Mouse (Mus musculus) gastrocnemius, postnatal 4 days (tissue): ENCODE data around the gene Sash1. TPM values are rescaled to one million over a fixed set of nuclear protein-coding genes. Genes with fewer than 3 reads are reported as not detected.

ENCODE experiments used
- DNase-seq, 2 experiments: peaks; one replicate each; pipeline ENCODE4 v3.0.0; 2021 to 2022; ENCODE audit warnings: low spot score in 2 of 2, mixed read lengths in 2 of 2
- total RNA-seq, 2 experiments: library from RNA; stranded (reverse); gene quantifications; 2 replicates each; pipeline ENCODE4 v1.2.3; 2021

Sash1 gene
- total RNA-seq, 2 experiments from 2014 or later = 61.2 to 71.6 TPM

DNA sequence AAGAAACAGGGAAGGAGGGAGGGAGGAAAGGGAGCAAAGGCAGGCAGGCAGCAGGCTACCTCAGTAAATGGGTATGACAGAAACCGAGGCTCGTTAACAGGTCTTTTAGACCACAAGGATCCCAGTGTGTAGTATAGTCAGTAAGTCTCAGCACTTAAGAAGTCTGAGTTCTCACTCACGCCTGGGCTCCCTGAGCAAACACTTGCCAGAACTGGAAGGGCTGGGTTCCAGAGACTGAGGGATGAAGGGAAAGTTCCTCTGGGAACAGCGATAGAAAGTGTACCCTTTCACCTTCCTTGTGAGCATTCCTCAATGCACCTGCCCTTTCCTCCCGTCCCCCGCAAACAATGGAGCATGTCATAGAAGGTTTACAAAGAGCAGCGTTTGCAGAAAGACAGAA lies 16.5 kb upstream of the Sash1 start:
- no peak for DNase-seq

- DNase-seq = no peak
These were observed 13.1 kb upstream of the Sash1 start for GRCm38 (mm10) chr10:8898831-8899511.

GRCm38 (mm10) chr10:8898099-8898777 lies 12.4 kb upstream of the Sash1 start:
- DNase-seq = no peak

GRCm38 (mm10) chr10:8894965-8895515 lies 9.2 kb upstream of the Sash1 start:
- no peak for DNase-seq

- DNase-seq = no peak
These were observed 4.6 kb upstream of the Sash1 start for GRCm38 (mm10) chr10:8890511-8890910.

GRCm38 (mm10) chr10:8889341-8889740 lies 3.5 kb upstream of the Sash1 start:
- no peak for DNase-seq

DNA sequence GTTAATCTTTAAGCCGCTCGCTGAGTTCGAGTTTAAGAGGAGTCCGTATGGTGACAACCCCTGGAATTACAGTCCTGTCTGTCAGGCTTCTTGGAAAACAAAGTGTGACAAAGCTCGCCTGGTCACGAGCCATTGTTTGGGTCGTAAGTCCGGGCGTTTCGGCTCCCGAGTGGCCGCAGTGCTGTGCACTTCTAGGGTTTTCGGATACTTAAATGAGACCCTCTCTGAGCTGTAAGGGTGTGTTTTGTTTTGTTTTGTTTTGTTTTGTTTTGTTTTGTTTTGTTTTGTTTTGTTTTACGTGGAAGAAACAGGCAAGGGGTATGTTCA lies 621 bp upstream of the Sash1 start:
- DNase-seq = no peak

DNA sequence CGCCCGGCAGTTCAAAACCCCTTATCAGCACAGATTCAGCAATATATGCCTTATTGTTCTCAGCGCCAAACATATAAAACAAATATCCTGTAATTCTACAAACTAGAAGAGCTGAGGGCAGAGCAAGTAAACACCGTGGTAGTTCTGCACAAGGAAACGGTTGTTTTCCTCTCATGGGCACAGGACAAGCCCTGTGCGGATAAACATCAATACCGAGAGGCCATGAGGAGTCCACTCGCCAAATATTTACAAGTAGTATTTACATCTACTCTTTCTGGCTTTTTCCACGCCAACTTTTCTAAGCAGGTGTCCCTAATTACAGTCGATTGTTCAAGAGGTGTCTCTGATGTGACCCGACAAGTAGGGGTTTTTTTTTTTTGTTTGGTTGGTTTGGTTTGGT lies 669 bp downstream of the Sash1 start:
- DNase-seq = no peak

DNA sequence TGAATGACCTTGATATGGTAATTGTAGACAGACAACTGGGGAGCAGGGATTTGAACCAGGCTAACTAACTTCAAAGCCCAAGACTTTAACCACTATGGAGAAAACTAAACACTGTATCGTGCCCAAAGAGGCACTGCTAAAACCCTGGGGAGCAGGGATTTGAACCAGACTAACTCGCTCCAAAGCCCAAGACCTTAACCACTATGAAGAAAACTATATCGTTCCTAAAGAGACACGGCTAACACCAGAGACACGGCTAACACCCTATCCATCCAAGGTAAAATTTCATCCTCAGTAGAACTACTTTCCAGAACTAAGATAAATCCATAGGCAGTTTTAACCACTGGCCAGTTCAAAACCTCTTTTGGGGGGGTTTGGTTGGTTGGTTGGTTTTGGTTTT lies 1.3 kb downstream of the Sash1 start:
- no peak for DNase-seq

DNA sequence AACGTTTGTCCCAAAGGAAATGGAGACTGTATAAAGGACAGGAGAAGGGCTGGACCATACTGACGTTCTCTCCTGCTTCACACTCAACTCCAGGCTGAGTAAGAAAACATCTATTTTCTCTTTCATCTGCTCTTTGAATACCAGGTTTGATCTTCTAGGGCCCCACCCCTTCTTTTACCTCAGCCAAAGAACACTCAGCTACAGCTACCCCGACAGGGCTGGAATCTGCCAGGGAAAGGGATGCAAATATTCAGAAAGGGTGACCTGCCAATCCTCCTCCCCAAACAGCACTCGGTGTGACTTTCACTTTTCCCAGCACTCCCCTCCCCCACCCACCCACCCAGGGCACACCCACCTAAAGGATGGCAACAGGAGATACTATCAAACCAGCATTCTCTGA lies 2.2 kb downstream of the Sash1 start:
- no peak for DNase-seq

- DNase-seq = no peak
These were observed 4.1 kb downstream of the Sash1 start for GRCm38 (mm10) chr10:8881736-8882135.

GRCm38 (mm10) chr10:8880950-8881675 lies 4.8 kb downstream of the Sash1 start:
- no peak for DNase-seq

DNA sequence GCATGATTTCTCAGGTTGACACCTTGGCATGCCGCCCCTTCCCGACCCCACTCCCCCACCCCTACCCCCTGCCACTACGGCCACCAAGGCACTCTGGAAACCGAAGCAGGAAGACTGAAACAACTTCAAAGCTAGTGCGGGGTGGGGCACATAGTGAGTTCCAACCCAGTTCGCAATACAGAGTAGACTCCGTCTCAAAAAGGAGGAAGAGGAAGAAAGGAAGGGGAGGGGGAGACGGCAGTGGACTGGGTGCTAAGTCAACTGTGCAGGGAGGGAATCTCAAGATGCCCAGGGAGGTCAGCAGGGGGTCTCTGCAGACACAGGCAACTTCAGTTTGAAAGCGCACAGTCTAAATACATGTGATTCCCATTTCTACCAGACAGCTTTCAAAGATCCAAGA lies 7.0 kb downstream of the Sash1 start:
- no peak for DNase-seq

GRCm38 (mm10) chr10:8878381-8878780 lies 7.5 kb downstream of the Sash1 start:
- DNase-seq = no peak

- no peak for DNase-seq
These were observed 12.1 kb downstream of the Sash1 start for GRCm38 (mm10) chr10:8873631-8874370.

- DNase-seq = no peak
These were observed 13.1 kb downstream of the Sash1 start for GRCm38 (mm10) chr10:8872788-8873187.

GRCm38 (mm10) chr10:8871935-8872334 lies 13.9 kb downstream of the Sash1 start:
- no peak for DNase-seq

GRCm38 (mm10) chr10:8870368-8870767 lies 15.5 kb downstream of the Sash1 start:
- no peak for DNase-seq

GRCm38 (mm10) chr10:8866062-8866642 lies 19.7 kb downstream of the Sash1 start:
- peak in 1 of 2 experiments; percentile 29 for DNase-seq

DNA sequence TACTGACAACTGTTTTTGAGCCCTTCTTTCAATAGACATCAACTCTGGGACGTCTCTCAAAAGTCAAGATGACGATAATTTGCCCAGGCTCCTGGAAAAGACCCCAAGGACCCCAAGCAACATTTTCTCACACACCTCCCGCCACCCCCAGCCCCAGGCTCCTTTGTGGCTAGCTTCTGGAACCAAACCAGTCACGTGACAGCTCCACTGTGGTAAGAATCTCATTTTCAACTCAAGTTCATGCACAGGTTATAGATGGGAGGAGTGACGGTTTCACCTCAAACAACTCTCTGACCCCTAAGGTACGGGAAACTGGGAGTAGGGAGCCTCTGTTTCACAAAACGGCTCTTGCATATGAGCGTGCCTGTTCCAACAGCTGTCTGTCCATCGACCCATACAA lies 25.2 kb downstream of the Sash1 start:
- no peak for DNase-seq

GRCm38 (mm10) chr10:8858718-8859117 lies 27.2 kb downstream of the Sash1 start:
- no peak for DNase-seq
